Mouse (Mus musculus) intestine, postnatal 0 days (tissue): ENCODE data around the gene Emc10. TPM values are rescaled to one million over a fixed set of nuclear protein-coding genes. Genes with fewer than 3 reads are reported as not detected.

ENCODE experiments used
- ATAC-seq: fragments of 200-750 bp; cut with Nextera tagmentation; 2 replicates; pipeline ENCODE4 v1.8.0; 2017; ENCODE audit warnings: mild to moderate bottlenecking, moderate TSS enrichment, moderate library complexity
- H3K27ac ChIP-seq: fragments of 300-500 bp; sonication (generic); 2 replicates; pipeline ENCODE4 v1.5.1; 2014; ENCODE audit warnings: mild to moderate bottlenecking, low read depth, low read length, moderate library complexity
- H3K27me3 ChIP-seq: fragments of 300-500 bp; sonication (generic); replicated peaks from 2 replicates; pipeline ENCODE4 v1.6.1; 2014; ENCODE audit warnings: low read length, mixed read lengths; ENCODE audit not compliant: control insufficient read depth, insufficient read depth
- H3K36me3 ChIP-seq: fragments of 300-500 bp; sonication (generic); 2 replicates; pipeline ENCODE4 v1.6.1; 2014; ENCODE audit warnings: mild to moderate bottlenecking, moderate library complexity; ENCODE audit not compliant: control insufficient read depth, insufficient read depth
- H3K4me1 ChIP-seq: fragments of 300-500 bp; sonication (generic); replicated peaks from 2 replicates; pipeline ENCODE4 v1.6.1; 2014; ENCODE audit warnings: antibody characterized with exemption, low read length, mixed read lengths; ENCODE audit not compliant: control insufficient read depth, insufficient read depth
- H3K4me2 ChIP-seq: fragments of 300-500 bp; sonication (generic); replicated peaks from 2 replicates; pipeline ENCODE4 v1.6.1; 2014; ENCODE audit warnings: low read depth, mild to moderate bottlenecking, moderate library complexity
- H3K4me3 ChIP-seq: fragments of 300-500 bp; sonication (generic); 2 replicates; pipeline ENCODE4 v1.5.1; 2014; ENCODE audit warnings: low read depth, low read length
- H3K9ac ChIP-seq: fragments of 300-500 bp; sonication (generic); 2 replicates; pipeline ENCODE4 v1.6.1; 2014; ENCODE audit warnings: mild to moderate bottlenecking, low read depth, low read length
- H3K9me3 ChIP-seq: fragments of 300-500 bp; sonication (generic); 2 replicates; pipeline ENCODE4 v1.6.1; 2016; ENCODE audit warnings: mixed run types; ENCODE audit not compliant: control insufficient read depth
- CTCF ChIP-seq: sonication (generic); IDR thresholded peaks from 2 replicates; pipeline ENCODE4 v1.5.1; 2016; ENCODE audit warnings: low read depth, mild to moderate bottlenecking, control low read depth, antibody characterized with exemption, moderate library complexity
- WGBS: fragments of 180-500 bp; shearing (Covaris S2); extraction: QIAGEN DNeasy Blood & Tissue Kit; methylation state at CpG from one replicate; pipeline ENCODE4 v1.1.7; 2014; 5-methylcytosine and 5-hydroxymethylcytosine counted together
- polyA plus RNA-seq: library from polyadenylated mRNA; unstranded; fragments of >200 nt; fragmentation: Nextera tagmentation; extraction: Ambion mirVana; gene quantifications from 2 replicates; pipeline ENCODE4 v1.2.1, GENCODE M21; 2015

The Emc10 gene
- polyA plus RNA-seq, 1 experiment from 2014 or later: 74.8 TPM

DNA sequence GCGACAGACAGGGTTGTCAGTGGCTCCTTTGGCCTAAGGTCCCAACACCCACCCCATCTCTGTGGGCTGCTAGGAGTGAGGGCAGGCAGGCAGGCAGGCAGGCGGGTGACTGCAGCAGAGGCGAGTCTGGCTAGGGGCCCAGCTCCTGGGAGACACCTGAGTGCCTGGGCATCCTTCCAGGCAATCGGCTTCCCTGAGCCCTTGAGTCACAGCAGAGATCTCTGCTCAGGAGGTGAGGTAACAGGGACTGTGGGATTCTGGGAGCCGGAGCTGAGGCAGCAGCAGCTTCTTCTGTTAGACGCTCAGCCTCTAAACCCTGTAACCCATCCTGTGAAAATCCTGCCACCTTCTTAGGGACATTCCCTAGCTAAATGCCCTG is 40.2 kb upstream of the Emc10 start:
- Histone ChIP-seq H3K36me3 (peaks cover 57% of the 10 kb centered on the region), H3K4me2 (no peak overlapping the region), H3K9me3 (no peaks in the 10 kb centered on the region), H3K9ac (no peak overlapping the region), H3K4me3 (no peak overlapping the region), H3K4me1 (no peaks in the 10 kb centered on the region), H3K27me3 (no peaks in the 10 kb centered on the region), H3K27ac (no peak overlapping the region)
- no peak for ATAC-seq
- no peak for TF ChIP-seq CTCF
- 80% methylated on average over 6 of the region's 6 CpGs for WGBS

DNA sequence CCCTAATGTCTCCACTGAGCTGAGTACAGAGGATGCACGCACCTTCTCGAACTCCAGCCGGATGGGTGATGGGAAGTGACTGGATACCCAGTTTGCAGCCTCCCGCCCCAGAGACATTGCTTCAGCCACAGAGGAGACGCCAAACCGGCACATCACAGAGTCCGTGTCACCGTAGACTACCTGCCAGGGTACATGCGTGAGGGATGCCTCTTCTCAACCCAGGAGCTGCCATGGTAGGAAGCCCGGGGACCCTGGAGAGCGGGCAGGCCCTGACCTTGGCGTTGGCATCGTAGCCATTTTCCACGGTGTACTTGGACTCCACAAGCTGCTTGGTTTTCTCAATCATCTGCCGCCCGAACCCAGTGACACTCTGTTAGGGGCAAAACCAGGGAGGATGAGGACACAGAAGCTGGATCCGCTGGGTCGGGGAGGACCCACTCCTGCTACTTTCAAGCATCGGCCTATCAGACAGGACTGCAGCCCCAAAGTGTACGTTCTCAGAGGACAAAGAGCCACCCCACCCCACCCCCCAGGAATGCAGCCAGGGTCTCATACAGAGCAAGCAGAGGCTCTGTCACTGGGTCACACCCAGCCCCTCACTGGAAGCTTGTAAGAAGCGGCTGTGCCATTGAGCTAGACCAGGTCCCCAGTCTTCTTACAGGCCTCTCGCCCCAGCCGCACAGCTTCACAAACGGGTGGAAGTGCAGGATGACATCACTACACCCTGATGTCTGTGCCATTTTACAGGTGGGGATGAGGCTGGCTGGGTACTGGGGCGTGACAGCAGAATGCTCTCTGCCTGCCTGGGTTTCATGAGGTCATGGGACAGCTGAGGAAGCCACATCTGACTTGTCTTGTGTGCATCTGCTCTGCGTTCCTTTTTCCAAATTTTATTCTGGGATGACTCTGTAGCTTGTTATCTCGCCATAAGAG is 39.6 kb upstream of the Emc10 start:
- H3K36me3 ChIP-seq: peaks cover 52% of the 10 kb centered on the region
- H3K4me2 ChIP-seq: no peak overlapping the region
- no peak overlapping the region for H3K27ac ChIP-seq
- ATAC-seq: no peak
- no peak overlapping the region for H3K4me3 ChIP-seq
- TF ChIP-seq CTCF: no peak
- no peak overlapping the region for H3K9ac ChIP-seq
- WGBS: 93% methylated on average over 27 of the region's 27 CpGs
- no peaks in the 10 kb centered on the region for H3K9me3 ChIP-seq
- H3K27me3 ChIP-seq: no peaks in the 10 kb centered on the region
- no peaks in the 10 kb centered on the region for H3K4me1 ChIP-seq

DNA sequence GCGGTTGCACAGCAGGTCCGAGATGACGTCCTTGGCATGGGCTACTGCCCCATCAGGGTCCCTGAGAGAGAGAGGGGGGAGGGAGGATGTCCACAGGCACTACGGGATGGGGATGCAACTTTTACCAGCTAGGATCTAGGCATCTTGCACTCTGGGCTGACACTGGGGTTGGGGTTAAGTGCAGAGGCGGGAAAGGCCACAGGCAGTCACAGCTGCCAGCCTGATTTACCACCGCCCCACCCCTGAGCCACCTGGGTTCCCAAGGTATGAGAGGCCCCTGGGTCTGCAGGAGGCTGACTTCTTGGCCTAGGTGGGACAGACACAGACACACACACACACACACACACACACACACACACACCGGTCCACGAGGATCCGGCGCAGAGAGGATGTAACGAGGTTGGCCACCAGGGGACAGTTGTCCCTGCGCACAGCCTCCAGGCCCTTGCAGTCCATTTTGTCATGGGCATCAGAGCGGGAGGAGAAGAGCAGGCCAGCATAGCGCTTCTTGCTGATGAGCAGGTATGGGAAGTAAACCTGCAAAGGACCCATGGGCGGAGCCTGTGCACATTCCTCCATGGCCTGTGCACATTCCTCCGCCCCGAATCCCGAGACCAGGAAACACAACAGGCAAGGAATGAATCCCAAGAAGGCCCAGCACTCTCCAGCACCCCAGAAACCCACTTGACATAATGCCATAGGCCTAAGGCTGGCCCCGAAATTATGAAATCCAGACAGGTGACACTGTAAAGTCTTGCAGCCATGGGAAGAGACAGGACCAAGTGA is 38.5 kb upstream of the Emc10 start:
- H3K36me3 ChIP-seq: peaks cover 41% of the 10 kb centered on the region
- H3K4me2 ChIP-seq: no peak overlapping the region
- H3K9me3 ChIP-seq: no peaks in the 10 kb centered on the region
- WGBS: 79% methylated on average over 19 of the region's 19 CpGs
- no peak overlapping the region for H3K9ac ChIP-seq
- ATAC-seq: no peak
- no peak overlapping the region for H3K4me3 ChIP-seq
- peak; percentile 50 for TF ChIP-seq CTCF
- no peaks in the 10 kb centered on the region for H3K4me1 ChIP-seq
- H3K27me3 ChIP-seq: no peaks in the 10 kb centered on the region
- no peak overlapping the region for H3K27ac ChIP-seq

DNA sequence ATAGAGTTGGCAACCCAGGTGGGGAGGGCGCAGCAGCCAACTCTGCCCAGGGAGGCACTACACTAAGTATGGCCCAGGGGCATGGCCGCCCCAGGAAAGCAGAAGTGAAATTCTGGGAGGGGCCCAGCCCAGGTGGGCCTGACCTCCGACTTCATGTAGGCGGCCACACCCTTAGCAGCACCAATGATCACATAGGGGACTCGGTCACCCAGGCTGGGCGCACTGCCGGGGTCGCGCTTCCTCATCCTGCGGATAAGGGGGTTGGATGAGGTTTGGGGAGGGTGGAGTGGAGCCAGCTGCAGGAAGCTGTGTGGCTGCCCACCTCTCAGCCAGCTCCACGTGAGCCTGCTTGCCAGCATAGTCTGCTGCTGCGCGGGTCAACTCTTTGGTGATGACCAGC is 37.9 kb upstream of the Emc10 start:
- H3K27me3 ChIP-seq: no peaks in the 10 kb centered on the region
- H3K27ac ChIP-seq: no peak overlapping the region
- H3K9ac ChIP-seq: no peak overlapping the region
- no peaks in the 10 kb centered on the region for H3K9me3 ChIP-seq
- no peak overlapping the region for H3K4me3 ChIP-seq
- no peak for TF ChIP-seq CTCF
- no peak for ATAC-seq
- H3K4me1 ChIP-seq: no peaks in the 10 kb centered on the region
- H3K4me2 ChIP-seq: no peak overlapping the region
- H3K36me3 ChIP-seq: peaks cover 35% of the 10 kb centered on the region
- WGBS: 85% methylated on average over 13 of the region's 13 CpGs

DNA sequence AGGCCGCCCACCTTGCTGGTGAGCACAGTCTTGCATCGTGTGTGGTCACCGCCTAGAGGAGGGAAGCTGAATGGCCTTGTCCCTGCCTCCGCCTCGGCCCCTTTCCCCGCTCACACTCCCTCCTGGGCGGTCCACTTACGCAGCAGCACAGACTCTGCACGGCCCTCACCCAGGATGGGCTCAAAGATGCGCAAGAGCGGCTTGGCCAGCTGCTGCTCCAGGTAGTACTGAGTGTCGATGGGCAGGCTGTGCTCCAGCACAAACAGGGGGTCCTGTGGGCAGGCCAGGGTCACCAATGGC is 37.4 kb upstream of the Emc10 start:
- 81% methylated on average over 12 of the region's 12 CpGs for WGBS
- H3K9me3 ChIP-seq: no peaks in the 10 kb centered on the region
- no peak overlapping the region for H3K4me2 ChIP-seq
- H3K9ac ChIP-seq: no peak overlapping the region
- H3K4me1 ChIP-seq: no peaks in the 10 kb centered on the region
- no peak overlapping the region for H3K4me3 ChIP-seq
- TF ChIP-seq CTCF: no peak
- H3K27me3 ChIP-seq: no peaks in the 10 kb centered on the region
- no peak for ATAC-seq
- peaks cover 29% of the 10 kb centered on the region for H3K36me3 ChIP-seq
- no peak overlapping the region for H3K27ac ChIP-seq

DNA sequence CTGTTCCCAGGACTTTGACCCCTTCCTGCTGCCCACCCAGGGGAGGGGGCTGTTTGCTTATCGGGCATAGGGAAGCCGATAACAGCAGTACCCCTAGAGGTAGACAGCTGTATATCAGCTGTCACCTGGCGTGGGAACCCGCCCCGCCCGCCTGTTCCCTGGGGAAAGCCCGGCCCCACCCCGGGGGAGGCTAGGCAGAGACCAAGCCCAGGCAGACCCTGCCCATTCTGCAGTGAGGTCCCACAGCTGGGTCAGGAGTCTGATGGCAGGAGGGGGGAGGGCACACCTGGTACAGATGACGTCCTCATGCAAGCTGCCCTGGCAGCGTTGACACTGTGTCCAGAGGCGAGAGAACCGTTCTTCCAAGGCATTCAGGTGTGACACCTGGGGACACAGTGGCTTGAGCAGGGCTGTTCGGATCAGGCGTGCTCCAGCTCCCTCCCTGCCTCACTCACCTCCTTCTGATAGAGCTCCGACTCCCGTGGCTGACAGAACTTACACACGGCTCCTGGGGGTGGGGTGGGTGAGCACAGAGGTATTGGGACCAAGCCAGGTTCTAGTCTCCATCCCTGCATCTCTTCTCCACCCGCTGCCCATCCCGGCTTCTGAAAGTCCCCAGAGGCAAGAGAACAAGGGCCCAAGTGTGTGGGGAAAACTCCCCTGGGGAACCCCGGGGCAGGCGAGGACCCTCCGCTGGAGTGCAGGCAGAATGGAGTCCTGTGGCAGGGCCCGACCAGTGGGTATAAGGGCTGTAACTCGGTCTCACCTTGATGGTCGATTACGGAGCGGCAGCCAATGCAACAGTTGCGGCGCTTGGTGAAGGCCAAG is 36.8 kb upstream of the Emc10 start:
- ATAC-seq: no peak
- peak; percentile 13; the same call in 1 of the 2 replicates for TF ChIP-seq CTCF
- Histone ChIP-seq H3K27me3 (no peaks in the 10 kb centered on the region), H3K36me3 (peaks cover 24% of the 10 kb centered on the region), H3K4me2 (peak overlapping the region; percentile 30; the same call in 1 of the 2 replicates), H3K9ac (no peak overlapping the region), H3K9me3 (no peaks in the 10 kb centered on the region), H3K4me1 (no peaks in the 10 kb centered on the region), H3K4me3 (no peak overlapping the region), H3K27ac (no peak overlapping the region)
- 64% methylated on average over 29 of the region's 29 CpGs for WGBS
